Mouse (Mus musculus) olfactory bulb, adult 2 months (tissue): Measurements from ENCODE around the gene Efcab6.

Source experiments
- CTCF ChIP-seq: fragments of 200-500 bp; IDR thresholded peaks from 2 replicates; pipeline ENCODE4 v1.5.1; 2012; ENCODE audit warnings: low read depth, mild to moderate bottlenecking, low read length, moderate library complexity; ENCODE audit not compliant: insufficient read depth
- POLR2A ChIP-seq: fragments of 200-500 bp; IDR thresholded peaks from 2 replicates; pipeline ENCODE4 v1.6.1; 2012; ENCODE audit warnings: mild to moderate bottlenecking, low read depth, low read length, moderate library complexity; ENCODE audit not compliant: insufficient read depth

DNA sequence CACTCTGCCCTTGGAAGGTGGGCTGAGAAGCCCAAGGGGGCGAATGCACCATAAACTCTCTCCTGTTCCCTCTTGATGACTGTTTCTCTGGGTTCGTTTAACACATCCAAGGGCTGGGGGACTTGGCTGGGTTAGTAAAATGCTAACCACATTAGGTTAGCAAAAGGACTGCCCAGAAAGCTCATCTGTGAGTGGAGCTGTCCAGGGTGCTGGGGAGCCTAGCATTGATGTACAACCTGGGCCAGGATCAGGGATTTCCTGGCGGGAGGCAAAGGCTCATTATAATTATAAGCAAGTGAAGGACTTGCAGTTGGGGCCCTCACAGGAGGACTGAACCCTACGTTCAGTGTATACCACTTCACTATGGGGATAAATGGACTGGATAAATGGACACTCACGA, 185.3 kb downstream of the Efcab6 start:
- TF ChIP-seq POLR2A (no peak), CTCF (no peak)
